Mouse (Mus musculus) frontal cortex, postnatal 14 days (tissue): ENCODE measurements around the gene Pkig.
"Not testable (repeated sequence)": the region's sequence is repeated elsewhere in the genome, so short reads cannot be mapped to it uniquely, and the experiment has no call there.

Experiments
- DNase-seq, 2 experiments: peaks; one replicate each; pipeline ENCODE4 v3.0.0; 2022; ENCODE audit warnings: low spot score in 2 of 2

Pkig gene

GRCm38 (mm10) chr2:163657975-163658886 is at the start of gene Pkig:
Gene Pkig (plus strand): TSS chr2:163658386.
- peak; percentile 62 to 77 for DNase-seq

- no peak for DNase-seq
Measured at GRCm38 (mm10) chr2:163609281-163609975, 48.8 kb upstream of the Pkig start.

- DNase-seq = no peak
Measured at GRCm38 (mm10) chr2:163611176-163611575, 47.0 kb upstream of the Pkig start.

GRCm38 (mm10) chr2:163613206-163613605 is 45.0 kb upstream of the Pkig start:
- no peak for DNase-seq

- no peak for DNase-seq
Measured at GRCm38 (mm10) chr2:163613990-163614389, 44.2 kb upstream of the Pkig start.

GRCm38 (mm10) chr2:163615401-163615800 is 42.8 kb upstream of the Pkig start:
- no peak for DNase-seq

- no peak for DNase-seq
Measured at GRCm38 (mm10) chr2:163615906-163616651, 42.1 kb upstream of the Pkig start.

- no peak for DNase-seq
Measured at GRCm38 (mm10) chr2:163616652-163617227, 41.4 kb upstream of the Pkig start.

GRCm38 (mm10) chr2:163617232-163617863 is 40.8 kb upstream of the Pkig start:
- no peak for DNase-seq

GRCm38 (mm10) chr2:163617874-163618273 is 40.3 kb upstream of the Pkig start:
- no peak for DNase-seq

- DNase-seq = no peak
Measured at GRCm38 (mm10) chr2:163620451-163620850, 37.7 kb upstream of the Pkig start.

GRCm38 (mm10) chr2:163621401-163621800 is 36.8 kb upstream of the Pkig start:
- not testable (repeated sequence) for DNase-seq

- DNase-seq = no peak
Measured at GRCm38 (mm10) chr2:163631223-163631622, 27.0 kb upstream of the Pkig start.

- DNase-seq = no peak
Measured at GRCm38 (mm10) chr2:163631715-163632114, 26.5 kb upstream of the Pkig start.

- no peak for DNase-seq
Measured at GRCm38 (mm10) chr2:163634211-163634610, 24.0 kb upstream of the Pkig start.

GRCm38 (mm10) chr2:163636057-163636456 is 22.1 kb upstream of the Pkig start:
- DNase-seq = no peak

- no peak for DNase-seq
Measured at GRCm38 (mm10) chr2:163637655-163638266, 20.4 kb upstream of the Pkig start.

GRCm38 (mm10) chr2:163640493-163640892 is 17.7 kb upstream of the Pkig start:
- DNase-seq = no peak

GRCm38 (mm10) chr2:163641681-163642080 is 16.5 kb upstream of the Pkig start:
- DNase-seq = no peak

- peak in 1 of 2 experiments; percentile 42 for DNase-seq
Measured at GRCm38 (mm10) chr2:163642685-163643575, 15.3 kb upstream of the Pkig start.
